ENCODE assay signal across 12 mouse cellular contexts in the genomic region with DNA sequence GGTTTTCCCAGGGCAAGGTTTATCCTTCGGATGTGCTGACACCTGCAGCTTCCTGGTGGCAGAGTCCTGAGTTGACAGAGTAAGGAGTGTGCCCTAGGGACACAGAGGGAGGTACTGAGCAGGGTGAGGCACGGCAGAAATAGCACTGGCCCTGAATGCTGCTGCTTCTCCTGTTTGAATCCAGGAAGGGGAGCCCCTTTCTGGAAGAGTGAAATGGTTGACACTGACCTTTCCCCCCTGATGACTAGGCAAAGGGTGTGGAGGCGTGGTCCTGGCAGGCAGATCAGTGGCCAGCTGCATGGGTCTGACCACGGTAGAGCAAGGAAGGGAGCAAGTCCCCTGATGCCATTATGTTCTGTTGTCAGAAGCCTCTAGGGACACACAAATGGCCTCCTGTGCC. TPM values are rescaled to one million over a fixed set of nuclear protein-coding genes. Genes with fewer than 3 reads are reported as not detected.
A peak's percentile ranks its signal among the peaks of the same experiment; 100 is the strongest.
DNase-seq lines count a peak whose midpoint lies in the region; ATAC-seq and TF ChIP-seq lines count a peak whose summit lies in the region.
"Had no signal": no experiment of that assay in that cellular context is flagged by ENCODE, and none has a peak within 500 bp of the region (broad histone marks: within the 10 kb centered on the region; RNA-seq: fewer than 3 reads in every experiment).

No protein-coding gene starts in this region.

- H3K4me3 ChIP-seq in megakaryocyte, embryonic 14.5 days (replicated peaks), result peak overlapping the region; percentile 66
- H3K4me3 ChIP-seq in stomach, postnatal 0 days (ENCODE audit: low read depth, low read length), result no peak overlapping the region
- H3K4me3 ChIP-seq in lung, adult 2 months (replicated peaks; ENCODE audit: extremely low read depth, low read depth, low read length), result no peak overlapping the region
- H3K4me3 ChIP-seq: heart, adult 2 months; lung, embryonic 15.5 days had no signal

- ATAC-seq in megakaryocyte, adult 5-6 weeks (ENCODE audit: poor library complexity, severe bottlenecking), result no peak
- ATAC-seq in stomach, postnatal 0 days (ENCODE audit: low FRiP score, low TSS enrichment), result no peak
- ATAC-seq: midbrain, embryonic 16.5 days had no signal

- H3K4me2 ChIP-seq in stomach, postnatal 0 days (replicated peaks; ENCODE audit: low read depth), result no peak overlapping the region
- H3K4me2 ChIP-seq: lung, embryonic 15.5 days had no signal

- peak; percentile 67 to 88 for DNase-seq in adrenal gland, adult (ENCODE audit: inconsistent age in 2 of 2, low spot score in 1 of 2)
- DNase-seq in adrenal gland, adult 18-20 months (ENCODE audit: low spot score in 2 of 2), result no peak
- DNase-seq in kidney, postnatal 25 days, result peak; percentile 46 to 74
- DNase-seq in stomach, postnatal 0 days (ENCODE audit: low spot score), result no peak
- DNase-seq in c-Kit-positive CD71-positive TER-119-positive erythroid progenitor cells, embryonic 14.5 days (ENCODE audit: low spot score), result no peak
- DNase-seq in lung, adult 2 months, result no peak
- DNase-seq: cerebellum, adult 11 months; heart, adult 2 months had no signal

- H3K9me3 ChIP-seq in megakaryocyte, embryonic 14.5 days, result no peaks in the 10 kb centered on the region
- no peaks in the 10 kb centered on the region for H3K9me3 ChIP-seq in stomach, postnatal 0 days (ENCODE audit: control insufficient read depth, low read length)
- H3K9me3 ChIP-seq: lung, embryonic 15.5 days had no signal

- H3K4me1 ChIP-seq in megakaryocyte, embryonic 14.5 days, result peaks cover 95% of the 10 kb centered on the region
- H3K4me1 ChIP-seq in stomach, postnatal 0 days (replicated peaks; ENCODE audit: control insufficient read depth, insufficient read depth), result no peaks in the 10 kb centered on the region; the same call in 1 of the 2 replicates
- peaks cover 6% of the 10 kb centered on the region for H3K4me1 ChIP-seq in lung, adult 2 months (ENCODE audit: control insufficient read depth, insufficient read depth, low read length)

- TF ChIP-seq CTCF in stomach, postnatal 0 days (IDR thresholded peaks at IDR 0.05; ENCODE audit: low read depth), result peak; percentile 45
- TF ChIP-seq CTCF in lung, adult 2 months (IDR thresholded peaks at IDR 0.05; ENCODE audit: insufficient read depth, low read length), result no peak

- 34% methylated on average over 4 of the region's 4 CpGs for WGBS in stomach, postnatal 0 days
- WGBS in lung, adult 2 months, result 43% methylated on average over 4 of the region's 4 CpGs

- H3K9ac ChIP-seq in stomach, postnatal 0 days (ENCODE audit: low read length), result no peak overlapping the region
- H3K9ac ChIP-seq: lung, embryonic 15.5 days had no signal

- peaks cover 56% of the 10 kb centered on the region for H3K36me3 ChIP-seq in megakaryocyte, embryonic 14.5 days (replicated peaks; ENCODE audit: low read length)
- no peaks in the 10 kb centered on the region for H3K36me3 ChIP-seq in stomach, postnatal 0 days (ENCODE audit: control insufficient read depth, insufficient read depth, low read length)
- H3K36me3 ChIP-seq: lung, embryonic 15.5 days had no signal

- no peak for TF ChIP-seq EP300 in stomach, postnatal 0 days (optimal IDR thresholded peaks at IDR 0.05)

- no peaks in the 10 kb centered on the region for H3K27me3 ChIP-seq in megakaryocyte, embryonic 14.5 days (replicated peaks)
- H3K27me3 ChIP-seq in stomach, postnatal 0 days (ENCODE audit: control insufficient read depth, insufficient read depth, low read length), result no peaks in the 10 kb centered on the region
- H3K27me3 ChIP-seq: lung, embryonic 15.5 days had no signal

- TF ChIP-seq POLR2A in lung, adult 2 months (IDR thresholded peaks at IDR 0.05; ENCODE audit: borderline replicate concordance, extremely low read depth, low read depth, low read length), result no peak

- peak overlapping the region; percentile 65; the same call in 1 of the 2 replicates for H3K27ac ChIP-seq in stomach, postnatal 0 days (replicated peaks)
- H3K27ac ChIP-seq: heart, adult 2 months; lung, embryonic 15.5 days had no signal

RNA-seq across cellular contexts. Expression of a gene that starts 5.0 kb away (rescaled TPM):
- 10 to 100 TPM; 16.9 to 20.9 TPM for total RNA-seq in adrenal gland, adult 18-20 months (2021)
- polyA plus RNA-seq in megakaryocyte, embryonic 14.5 days (2012; ENCODE audit: insufficient read depth, low replicate concordance), result 8.6 and 17.1 TPM in 2 replicates
- 34.7 and 38.5 TPM in 2 replicates for total RNA-seq in megakaryocyte, adult 5-6 weeks (2015)
- total RNA-seq in megakaryocyte, adult 5-6 weeks (2017), result 48.1 and 60.7 TPM in 2 replicates
- 4.2 and 4.9 TPM in 2 replicates for polyA plus RNA-seq in stomach, postnatal 0 days (2015; fragmentation: Nextera tagmentation; extraction: Ambion mirVana)
- polyA plus RNA-seq in lung, adult 2 months (2012; rRNA removed), result 14.1 and 17.3 TPM in 2 replicates

RNA-seq across cellular contexts. Expression of a gene that starts 16.9 kb away (rescaled TPM):
- total RNA-seq in adrenal gland, adult 18-20 months (2021), result 10 to 100 TPM; 14.9 to 18.3 TPM
- 2.0 and 7.5 TPM in 2 replicates for polyA plus RNA-seq in megakaryocyte, embryonic 14.5 days (2012; ENCODE audit: insufficient read depth, low replicate concordance)
- 10.9 and 12.1 TPM in 2 replicates for total RNA-seq in megakaryocyte, adult 5-6 weeks (2015)
- 34.4 and 41.3 TPM in 2 replicates for total RNA-seq in megakaryocyte, adult 5-6 weeks (2017)
- 16.2 and 17.7 TPM in 2 replicates for polyA plus RNA-seq in stomach, postnatal 0 days (2015; fragmentation: Nextera tagmentation; extraction: Ambion mirVana)
- polyA plus RNA-seq in lung, adult 2 months (2012; rRNA removed), result 30.1 and 33.6 TPM in 2 replicates

RNA-seq across cellular contexts. Expression of a gene that starts 42.8 kb away (rescaled TPM):
- total RNA-seq in adrenal gland, adult 18-20 months (2021), result 100 to 1,000 TPM; 127 to 136 TPM
- polyA plus RNA-seq in megakaryocyte, embryonic 14.5 days (2012; ENCODE audit: insufficient read depth, low replicate concordance), result 255 and 447 TPM in 2 replicates
- 117 and 126 TPM in 2 replicates for total RNA-seq in megakaryocyte, adult 5-6 weeks (2015)
- total RNA-seq in megakaryocyte, adult 5-6 weeks (2017), result 137 and 192 TPM in 2 replicates
- polyA plus RNA-seq in stomach, postnatal 0 days (2015; fragmentation: Nextera tagmentation; extraction: Ambion mirVana), result 68.6 and 69.3 TPM in 2 replicates
- polyA plus RNA-seq in lung, adult 2 months (2012; rRNA removed), result 188 and 231 TPM in 2 replicates

Comparison
In these comparisons a context has a peak if more than half of its experiments do, and no peak if none do; other contexts are left out.
1. DNase-seq: peak in adrenal gland, adult (2 of 2) and kidney, postnatal 25 days (2 of 2); none in adrenal gland, adult 18-20 months (0 of 2), stomach, postnatal 0 days (single experiment), c-Kit-positive CD71-positive TER-119-positive erythroid progenitor cells, embryonic 14.5 days (single experiment) and lung, adult 2 months (single experiment).